Mouse (Mus musculus) lung, adult 2 months (tissue): Measurements from ENCODE around the gene Gm20738.
"Not testable (repeated sequence)": the region's sequence is repeated elsewhere in the genome, so short reads cannot be mapped to it uniquely, and the experiment has no call there.

Experiments
- CTCF ChIP-seq: fragments of 200-500 bp; IDR thresholded peaks from 2 replicates; pipeline ENCODE4 v1.5.1; 2011; ENCODE audit warnings: mild to moderate bottlenecking, low read length, control low read depth; ENCODE audit not compliant: insufficient read depth
- POLR2A ChIP-seq: fragments of 200-500 bp; IDR thresholded peaks from 2 replicates; pipeline ENCODE4 v1.6.1; 2011; ENCODE audit warnings: low read depth, mild to moderate bottlenecking, control low read depth, low read length, borderline replicate concordance; ENCODE audit errors: extremely low read depth

- not testable (repeated sequence) for TF ChIP-seq POLR2A, CTCF
These were observed at the start of gene Gm20738 for GRCm38 (mm10) chrY:37957511-37957910.
